Mouse (Mus musculus): Measurements from ENCODE around the gene Slitrk3. TPM values are rescaled to one million over a fixed set of nuclear protein-coding genes. Genes with fewer than 3 reads are reported as not detected.

Gene Slitrk3
- polyA plus RNA-seq, 1 experiment from 2014 or later = 2.8 TPM

GRCm38 (mm10) chr3:73006045-73006444 lies 51.6 kb downstream of the Slitrk3 start:
- Histone ChIP-seq H3K4me2 (replicated peaks) (no peak overlapping the region), H3K27me3 (no peaks in the 10 kb centered on the region), H3K27ac (no peak overlapping the region), H3K9ac (no peak overlapping the region), H3K4me1 (no peaks in the 10 kb centered on the region), H3K9me3 (no peaks in the 10 kb centered on the region), H3K36me3 (no peaks in the 10 kb centered on the region), H3K4me3 (no peak overlapping the region)
- WGBS = 4% methylated on average over 6 of the region's 6 CpGs
- ATAC-seq (ENCODE audit: insufficient number of reproducible peaks, insufficient read depth, low FRiP score, low TSS enrichment) = no peak

DNA sequence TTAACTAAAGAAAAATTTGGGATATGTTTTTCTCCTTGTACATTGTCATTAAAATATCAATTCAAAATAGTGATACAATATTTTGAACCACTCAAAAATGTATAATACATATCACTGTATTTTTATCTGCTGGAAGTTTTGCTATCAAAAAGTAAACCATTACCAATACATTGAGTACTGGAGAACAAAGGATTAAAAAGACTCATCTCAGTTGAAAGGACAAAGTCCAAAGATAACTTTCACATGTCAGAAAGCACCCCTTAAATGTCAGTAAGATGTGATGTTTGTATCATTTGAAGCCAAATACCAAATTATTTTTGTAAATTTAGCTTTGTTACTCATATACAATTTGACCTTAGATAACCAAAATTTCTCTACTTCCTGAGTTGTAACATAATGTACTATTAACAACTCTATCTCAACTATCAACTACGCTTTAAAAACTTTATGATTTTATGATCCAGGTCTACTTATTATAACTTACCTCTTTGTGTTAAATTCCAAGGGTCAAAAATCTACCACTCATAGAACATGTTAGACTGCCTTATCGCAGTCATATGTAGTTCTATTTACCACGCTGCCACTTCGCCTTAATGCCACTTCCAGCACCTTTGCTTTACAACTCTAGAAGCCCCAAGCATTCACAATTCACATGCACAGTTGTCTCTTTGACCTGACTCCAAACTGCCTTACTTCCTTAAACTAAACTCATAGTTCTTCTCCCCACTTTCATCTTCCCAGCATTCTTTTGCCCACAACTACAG lies 54.5 kb downstream of the Slitrk3 start:
- H3K4me2 ChIP-seq (replicated peaks) = no peak overlapping the region
- no peak overlapping the region for H3K9ac ChIP-seq
- no peaks in the 10 kb centered on the region for H3K4me1 ChIP-seq
- H3K4me3 ChIP-seq = no peak overlapping the region
- H3K36me3 ChIP-seq = no peaks in the 10 kb centered on the region
- 94% methylated on average over 4 of the region's 4 CpGs for WGBS
- no peaks in the 10 kb centered on the region for H3K27me3 ChIP-seq
- H3K27ac ChIP-seq = no peak overlapping the region
- H3K9me3 ChIP-seq = no peaks in the 10 kb centered on the region
- no peak for ATAC-seq (ENCODE audit: insufficient number of reproducible peaks, insufficient read depth, low FRiP score, low TSS enrichment)

- Histone ChIP-seq H3K27ac (no peak overlapping the region), H3K4me1 (no peaks in the 10 kb centered on the region), H3K36me3 (no peaks in the 10 kb centered on the region), H3K9me3 (no peaks in the 10 kb centered on the region), H3K9ac (no peak overlapping the region), H3K27me3 (no peaks in the 10 kb centered on the region), H3K4me3 (no peak overlapping the region), H3K4me2 (replicated peaks) (no peak overlapping the region)
- WGBS = 82% methylated on average over 4 of the region's 4 CpGs
- no peak for ATAC-seq (ENCODE audit: insufficient number of reproducible peaks, insufficient read depth, low FRiP score, low TSS enrichment)
Observed at GRCm38 (mm10) chr3:72997517-72997916, 60.1 kb downstream of the Slitrk3 start.

Other genes starting within 250 kb of the Slitrk3 start
- 0.12 TPM in 1 of 2 replicates, not detected in the other for gene Sis, start 89.9 kb downstream of the Slitrk3 start, polyA plus RNA-seq (2016; fragmentation: Nextera tagmentation; extraction: Ambion mirVana)

Data from embryonic facial prominence, embryonic 12.5 days (tissue).